Mouse (Mus musculus): Measurements from ENCODE around the gene Glyctk. TPM values are rescaled to one million over a fixed set of nuclear protein-coding genes. Genes with fewer than 3 reads are reported as not detected.
"Not testable (repeated sequence)": the region's sequence is repeated elsewhere in the genome, so short reads cannot be mapped to it uniquely, and the experiment has no call there.

Gene Glyctk
- total RNA-seq, 2 experiments from 2014 or later = 4.8 to 5.6 TPM

- intact Hi-C loops (cut with DNase I) = no loop called here
These were observed 22.0 kb upstream of the Glyctk start for GRCm38 (mm10) chr9:106179964-106180363.

GRCm38 (mm10) chr9:106179454-106179853 is 21.5 kb upstream of the Glyctk start:
- intact Hi-C loops (cut with DNase I) = no loop called here
- no peak for DNase-seq (ENCODE audit: low spot score in 2 of 2)

More at GRCm38 (mm10) chr9:106179964-106180363, 22.0 kb upstream of the Glyctk start:
- no peak for DNase-seq (ENCODE audit: low spot score in 2 of 2)

- intact Hi-C loops (cut with DNase I) = no loop called here
These were observed 19.9 kb upstream of the Glyctk start for GRCm38 (mm10) chr9:106177799-106178198.

GRCm38 (mm10) chr9:106176769-106177168 is 18.8 kb upstream of the Glyctk start:
- no peak for DNase-seq (ENCODE audit: low spot score in 2 of 2)
- intact Hi-C loops (cut with DNase I) = no loop called here

More at GRCm38 (mm10) chr9:106177799-106178198, 19.9 kb upstream of the Glyctk start:
- no peak for DNase-seq (ENCODE audit: low spot score in 2 of 2)

DNA sequence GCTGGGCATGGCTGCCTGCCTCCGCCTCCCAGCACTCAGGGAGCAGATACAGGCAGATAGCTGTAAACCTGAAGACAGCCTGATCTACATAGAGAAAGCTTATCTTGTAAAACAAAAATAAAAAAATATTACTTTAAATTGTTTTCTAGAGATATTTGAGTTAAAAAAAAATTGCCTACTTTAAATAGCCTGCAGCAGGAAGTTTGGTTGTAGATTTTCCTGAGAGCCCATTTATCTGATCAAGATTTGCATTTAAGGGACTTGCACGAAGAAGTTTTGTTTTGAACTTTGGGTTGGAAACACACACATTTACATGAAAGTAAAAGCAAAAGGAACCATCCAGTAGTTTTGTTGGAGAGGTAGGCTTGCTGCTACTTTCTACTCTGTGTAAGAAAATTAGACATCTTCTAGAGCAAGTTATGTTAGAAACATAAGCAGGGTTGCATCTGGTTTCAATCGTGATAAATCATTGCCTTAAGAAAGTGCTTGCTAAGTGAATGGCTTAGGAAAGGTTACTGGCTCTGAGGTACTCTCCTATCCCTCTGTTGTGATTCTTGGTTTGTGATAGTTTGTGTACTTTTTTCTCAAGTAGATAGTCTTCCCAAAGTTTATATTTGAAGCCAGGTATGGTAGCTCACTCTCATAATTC is 17.7 kb upstream of the Glyctk start:
- no peak for DNase-seq (ENCODE audit: low spot score in 2 of 2)
- intact Hi-C loops (cut with DNase I) = no loop called here

GRCm38 (mm10) chr9:106173363-106173762 is 15.4 kb upstream of the Glyctk start:
- DNase-seq (ENCODE audit: low spot score in 2 of 2) = no peak
- intact Hi-C loops (cut with DNase I) = loop anchor here (2.0 to 5.0 kb wide), 2 partner anchors 13 to 39 kb away; no protein-coding TSS in a partner anchor

GRCm38 (mm10) chr9:106172527-106172926 is 14.6 kb upstream of the Glyctk start:
- intact Hi-C loops (cut with DNase I) = loop anchor here (2.0 to 5.0 kb wide), 2 partner anchors 14 to 40 kb away; no protein-coding TSS in a partner anchor
- DNase-seq (ENCODE audit: low spot score in 2 of 2) = no peak

DNA sequence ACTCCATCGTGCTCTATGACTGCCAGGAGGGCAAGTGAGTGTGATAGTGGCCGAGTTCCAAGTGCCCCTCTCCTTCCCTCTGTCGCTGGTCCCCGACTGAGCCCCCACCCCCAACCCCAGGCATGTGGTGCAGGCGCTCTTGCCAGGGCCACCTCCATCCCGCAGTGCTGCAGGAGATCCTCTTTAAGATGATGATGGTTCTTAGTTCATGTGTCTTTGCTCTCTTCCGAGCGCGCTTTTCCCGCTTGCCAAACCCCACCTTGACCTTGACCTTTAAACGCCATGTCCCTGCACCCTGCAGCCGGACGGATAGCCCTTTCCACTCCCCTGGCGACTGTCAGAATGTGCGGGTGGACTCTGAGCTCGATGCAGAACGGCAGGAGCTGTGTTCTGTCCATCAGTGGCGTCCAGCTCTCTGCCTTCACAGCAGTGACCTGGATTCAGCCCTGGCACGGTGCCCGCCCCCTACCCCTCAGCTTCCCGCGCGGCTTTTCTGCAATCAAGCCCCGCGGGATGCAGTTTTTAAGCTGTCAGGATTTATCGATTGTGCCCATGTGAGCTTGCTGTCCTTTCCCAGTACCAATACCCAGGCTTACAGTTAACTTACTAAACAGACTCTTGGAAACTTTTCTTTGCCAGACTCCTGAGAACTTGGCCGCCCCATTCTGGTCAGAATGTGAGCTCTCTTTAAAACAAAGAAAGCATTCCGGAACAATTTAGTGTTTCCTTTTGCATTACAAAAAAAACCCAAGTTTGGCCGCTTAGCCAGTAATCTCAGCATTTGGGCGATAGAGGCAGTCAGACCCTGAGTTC is 13.6 kb upstream of the Glyctk start:
- peak; percentile 41 to 66 for DNase-seq (ENCODE audit: low spot score in 2 of 2)
- intact Hi-C loops (cut with DNase I) = loop anchor here (2.0 to 5.0 kb wide), 2 partner anchors 15 to 41 kb away; no protein-coding TSS in a partner anchor

- intact Hi-C loops (cut with DNase I) = loop anchor here (5.0 kb wide), 1 partner anchor 42 kb away; no protein-coding TSS in a partner anchor
These were observed 12.8 kb upstream of the Glyctk start, which contains the start of gene Wdr82 for GRCm38 (mm10) chr9:106170556-106171345. Gene Wdr82 (plus strand): TSS chr9:106170928.

GRCm38 (mm10) chr9:106169917-106170316 is 12.0 kb upstream of the Glyctk start:
- DNase-seq (ENCODE audit: low spot score in 2 of 2) = no peak
- intact Hi-C loops (cut with DNase I) = loop anchor here (5.0 kb wide), 1 partner anchor 42 kb away; no protein-coding TSS in a partner anchor

More at GRCm38 (mm10) chr9:106170556-106171345, 12.8 kb upstream of the Glyctk start, which contains the start of gene Wdr82:
- DNase-seq (ENCODE audit: low spot score in 2 of 2) = peak; percentile 88 to 89

DNA sequence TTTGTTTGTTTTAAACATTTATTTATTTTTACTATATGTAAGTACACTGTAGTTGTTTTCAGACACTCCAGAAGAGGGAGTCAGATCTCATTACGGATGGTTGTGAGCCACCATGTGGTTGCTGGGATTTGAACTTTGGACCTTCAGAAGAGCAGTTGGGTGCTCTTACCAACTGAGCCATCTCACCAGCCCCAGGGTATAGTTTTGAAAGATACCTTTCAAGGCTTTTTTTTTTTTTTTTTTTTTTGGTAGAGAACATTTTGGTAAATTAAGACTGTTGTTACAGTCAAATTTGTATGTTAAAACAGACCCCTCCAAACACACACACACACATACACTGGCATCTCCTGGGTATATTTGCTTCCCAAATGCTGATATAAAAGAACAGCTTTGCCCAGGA is 11.1 kb upstream of the Glyctk start:
- DNase-seq (ENCODE audit: low spot score in 2 of 2); intact Hi-C loops (cut with DNase I): not testable (repeated sequence)

DNA sequence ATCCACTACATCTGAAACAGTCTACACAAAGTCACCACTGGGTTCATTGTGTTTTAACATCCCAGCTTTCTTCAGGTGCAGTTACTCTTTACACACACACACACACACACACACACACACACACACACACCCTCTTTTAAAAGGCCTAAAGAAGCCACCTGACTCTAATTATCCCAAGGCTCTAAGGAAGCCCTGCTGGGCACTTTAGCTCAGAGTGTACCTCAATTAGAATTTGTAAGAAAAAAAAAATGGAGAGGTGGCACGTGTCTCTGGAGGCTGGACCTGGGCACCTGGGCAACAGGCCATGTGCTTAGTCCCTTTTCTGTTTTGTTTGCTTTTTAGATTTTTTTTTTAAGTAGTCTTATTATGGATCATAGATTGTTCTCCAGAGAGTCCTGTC is 9.8 kb upstream of the Glyctk start:
- no peak for DNase-seq (ENCODE audit: low spot score in 2 of 2)
- intact Hi-C loops (cut with DNase I) = no loop called here

DNA sequence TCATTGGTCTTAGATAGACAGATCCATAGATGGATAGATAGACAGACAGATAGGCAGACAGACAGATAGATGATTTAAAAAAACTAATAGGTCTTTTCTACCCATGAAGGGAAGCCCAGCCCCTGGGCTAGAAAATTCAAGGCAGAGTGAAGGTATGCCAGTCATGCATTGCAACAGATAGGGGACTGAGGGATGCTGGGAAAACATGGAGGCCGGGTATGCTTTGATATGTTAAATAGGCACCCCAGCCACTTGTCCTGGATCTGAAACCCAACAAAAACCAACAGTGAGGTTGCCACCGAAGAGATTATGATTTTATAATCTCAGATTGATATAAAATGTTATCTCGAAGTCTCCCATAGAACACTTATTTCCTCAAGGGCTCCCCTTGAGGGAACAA is 9.3 kb upstream of the Glyctk start:
- intact Hi-C loops (cut with DNase I) = no loop called here
- DNase-seq (ENCODE audit: low spot score in 2 of 2) = no peak

- DNase-seq (ENCODE audit: low spot score in 2 of 2) = no peak
- intact Hi-C loops (cut with DNase I) = no loop called here
These were observed 8.8 kb upstream of the Glyctk start for GRCm38 (mm10) chr9:106166709-106167108.

- DNase-seq (ENCODE audit: low spot score in 2 of 2) = no peak
- intact Hi-C loops (cut with DNase I) = no loop called here
These were observed 2.5 kb upstream of the Glyctk start for GRCm38 (mm10) chr9:106160426-106160825.

GRCm38 (mm10) chr9:106159784-106160301 is 1.9 kb upstream of the Glyctk start:
- intact Hi-C loops (cut with DNase I) = no loop called here
- DNase-seq (ENCODE audit: low spot score in 2 of 2) = peak; percentile 93 to 96

DNA sequence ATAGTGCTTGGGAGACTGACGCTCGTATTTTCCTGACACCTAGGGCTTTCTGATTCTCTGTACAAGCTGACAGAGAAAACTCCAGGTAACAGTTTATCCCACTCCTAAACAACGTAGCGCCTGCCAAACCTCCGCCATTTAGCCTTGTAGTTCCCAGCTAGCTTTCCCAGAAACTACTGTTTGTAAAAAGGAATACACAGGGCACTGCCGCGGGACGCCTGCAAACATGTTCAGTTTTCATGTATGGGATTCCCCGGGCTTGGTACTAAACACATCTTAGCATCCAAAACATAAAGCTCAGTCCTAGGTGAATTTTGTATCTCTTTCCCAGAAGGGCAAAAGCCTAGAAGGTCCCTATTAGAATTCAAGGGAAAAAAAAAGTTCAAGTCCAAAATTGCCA is 1.3 kb upstream of the Glyctk start:
- DNase-seq (ENCODE audit: low spot score in 2 of 2) = no peak
- intact Hi-C loops (cut with DNase I) = no loop called here

- no peak for DNase-seq (ENCODE audit: low spot score in 2 of 2)
- intact Hi-C loops (cut with DNase I) = no loop called here
These were observed 364 bp downstream of the Glyctk start for GRCm38 (mm10) chr9:106157623-106157925.

GRCm38 (mm10) chr9:106156921-106157622 is 866 bp downstream of the Glyctk start:
- intact Hi-C loops (cut with DNase I) = no loop called here
- no peak for DNase-seq (ENCODE audit: low spot score in 2 of 2)
